Mouse (Mus musculus): ENCODE measurements around the gene Syne1. TPM values are rescaled to one million over a fixed set of nuclear protein-coding genes. Genes with fewer than 3 reads are reported as not detected.

Gene Syne1
- polyA plus RNA-seq, 1 experiment = 38.7 TPM

DNA sequence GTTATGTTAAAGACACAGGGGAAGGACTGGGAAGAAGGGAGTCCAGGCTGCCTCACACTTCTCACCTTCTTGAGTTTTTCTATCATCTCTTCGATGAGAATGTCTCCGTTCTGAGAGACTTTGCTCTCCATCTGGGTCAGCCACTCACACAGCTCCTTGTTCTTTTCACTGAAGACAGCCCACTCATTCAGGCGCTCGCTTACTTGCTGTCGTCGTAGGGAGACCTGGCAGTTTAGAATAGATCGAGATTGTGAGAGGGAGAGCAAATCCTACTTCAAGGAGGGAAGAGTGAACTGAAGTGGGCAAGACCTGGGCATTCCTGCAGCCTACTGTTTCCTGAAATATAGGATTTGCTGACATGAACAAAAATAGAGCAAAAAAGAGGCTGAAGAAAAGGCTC lies 475.6 kb downstream of the Syne1 start:
- TF ChIP-seq POLR2A (IDR thresholded peaks at IDR 0.05; ENCODE audit: low read depth, low read length) = no peak
- TF ChIP-seq CTCF (IDR thresholded peaks at IDR 0.05; ENCODE audit: borderline replicate concordance, insufficient read depth, low read length) = no peak
- Histone ChIP-seq H3K4me1 (ENCODE audit: control insufficient read depth, insufficient read depth, low read length) (peaks cover 6% of the 10 kb centered on the region; the same call in 1 of the 2 replicates), H3K4me3 (ENCODE audit: insufficient read depth, low read length) (no peak overlapping the region)

DNA sequence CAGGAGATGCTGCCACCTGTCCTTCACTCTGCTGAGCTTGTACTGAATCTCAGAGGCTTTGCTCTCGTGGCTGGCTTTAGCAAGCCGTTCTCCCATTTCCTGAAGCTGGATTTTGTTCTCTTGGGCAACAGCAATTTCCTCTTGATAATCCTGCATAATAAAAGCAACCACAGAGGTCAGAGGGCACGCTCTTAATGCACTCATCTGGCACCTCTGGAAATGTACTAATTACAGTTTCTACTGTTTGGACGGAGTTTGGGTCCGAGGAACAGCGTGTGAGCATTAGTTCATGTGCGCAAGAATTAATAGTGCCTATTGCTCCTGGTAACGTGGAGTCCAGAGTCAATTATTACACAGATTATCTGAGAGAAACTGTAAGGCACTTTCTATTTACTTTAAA lies 479.2 kb downstream of the Syne1 start:
- TF ChIP-seq POLR2A (IDR thresholded peaks at IDR 0.05; ENCODE audit: low read depth, low read length) = no peak
- no peak for TF ChIP-seq CTCF (IDR thresholded peaks at IDR 0.05; ENCODE audit: borderline replicate concordance, insufficient read depth, low read length)
- Histone ChIP-seq H3K4me3 (ENCODE audit: insufficient read depth, low read length) (no peak overlapping the region), H3K27ac (ENCODE audit: insufficient read depth, low read length) (no peak overlapping the region), H3K4me1 (ENCODE audit: control insufficient read depth, insufficient read depth, low read length) (peaks cover 7% of the 10 kb centered on the region)

More for the DNA sequence above, 475.6 kb downstream of the Syne1 start:
- no peak overlapping the region for H3K27ac ChIP-seq (ENCODE audit: insufficient read depth, low read length)

GRCm38 (mm10) chr10:5070941-5071231 lies 480.4 kb downstream of the Syne1 start:
- Histone ChIP-seq H3K4me1 (ENCODE audit: control insufficient read depth, insufficient read depth, low read length) (peaks cover 7% of the 10 kb centered on the region), H3K4me3 (ENCODE audit: insufficient read depth, low read length) (no peak overlapping the region), H3K27ac (ENCODE audit: insufficient read depth, low read length) (peak overlapping the region; percentile 48)
- no peak for TF ChIP-seq POLR2A (IDR thresholded peaks at IDR 0.05; ENCODE audit: low read depth, low read length)
- no peak for TF ChIP-seq CTCF (IDR thresholded peaks at IDR 0.05; ENCODE audit: borderline replicate concordance, insufficient read depth, low read length)

DNA sequence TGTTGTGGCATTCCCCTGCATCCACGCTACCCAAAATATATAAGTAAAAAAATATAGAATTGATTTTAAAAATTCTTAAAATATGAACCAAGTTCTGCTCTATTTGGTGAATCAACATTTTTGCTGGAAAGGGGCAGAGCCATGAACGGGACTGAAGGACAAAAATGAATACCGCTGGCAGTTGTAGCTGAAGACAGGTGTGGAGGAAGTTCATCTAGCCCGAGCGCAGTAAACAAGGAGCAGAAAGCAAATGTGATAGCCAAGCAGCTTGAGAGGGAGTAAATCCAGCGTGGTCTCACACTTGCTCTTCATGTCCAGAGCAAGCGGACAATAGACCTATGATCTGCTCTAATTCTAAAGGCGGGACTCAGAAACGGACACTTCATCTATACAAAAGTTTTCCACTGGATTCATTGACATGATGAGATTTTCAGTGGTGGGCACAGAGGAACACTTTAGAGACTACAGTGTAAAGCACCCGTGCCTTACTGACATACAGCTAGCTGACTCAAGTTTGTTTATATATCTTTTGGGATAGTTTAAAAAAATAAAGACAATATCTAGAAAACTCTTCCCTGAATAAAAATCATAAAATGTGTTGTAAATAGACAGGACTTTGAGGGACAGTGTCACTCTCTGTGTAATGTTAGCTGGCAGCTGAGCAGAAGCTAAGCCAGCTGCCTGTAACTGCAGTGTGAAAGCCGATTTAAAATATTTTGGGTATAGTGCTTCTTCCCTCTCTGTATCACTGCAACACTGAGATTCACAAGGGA lies 480.9 kb downstream of the Syne1 start:
- TF ChIP-seq POLR2A (IDR thresholded peaks at IDR 0.05; ENCODE audit: low read depth, low read length) = no peak

GRCm38 (mm10) chr10:5068676-5069265 lies 482.5 kb downstream of the Syne1 start, which contains the start of gene Gm10097:
Gm10097 (plus strand) TSS chr10:5069192.
- TF ChIP-seq CTCF (IDR thresholded peaks at IDR 0.05; ENCODE audit: borderline replicate concordance, insufficient read depth, low read length) = no peak
- TF ChIP-seq POLR2A (IDR thresholded peaks at IDR 0.05; ENCODE audit: low read depth, low read length) = no peak
- H3K27ac ChIP-seq (ENCODE audit: insufficient read depth, low read length) = no peak within 1 kb of the TSS
- peaks cover 5% of the 10 kb centered on the region for H3K4me1 ChIP-seq (ENCODE audit: control insufficient read depth, insufficient read depth, low read length)
- no peak within 1 kb of the TSS for H3K4me3 ChIP-seq (ENCODE audit: insufficient read depth, low read length)

More for the DNA sequence above, 480.9 kb downstream of the Syne1 start:
- Histone ChIP-seq H3K4me1 (ENCODE audit: control insufficient read depth, insufficient read depth, low read length) (peaks cover 5% of the 10 kb centered on the region), H3K27ac (ENCODE audit: insufficient read depth, low read length) (peak overlapping the region; percentile 54; the same call in 1 of the 2 replicates), H3K4me3 (ENCODE audit: insufficient read depth, low read length) (no peak overlapping the region)

DNA sequence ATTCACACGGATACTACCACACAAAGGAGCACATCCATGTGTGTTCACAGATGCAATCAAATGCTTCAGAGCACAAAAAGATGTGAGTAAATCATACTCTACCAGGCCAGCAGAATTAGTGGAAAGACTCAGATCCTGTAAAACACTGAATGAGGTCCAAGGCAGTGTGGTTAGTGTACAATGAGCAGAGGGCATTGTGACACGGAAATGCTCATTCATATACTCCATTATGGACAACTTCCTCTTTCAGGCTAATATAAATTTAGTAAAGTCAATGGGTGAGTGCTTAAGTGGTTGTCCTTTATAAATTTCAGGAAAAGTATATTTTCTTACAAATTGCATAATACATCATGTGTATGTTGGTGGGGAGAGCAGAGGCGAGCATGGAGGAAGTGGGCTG lies 484.2 kb downstream of the Syne1 start:
- H3K27ac ChIP-seq (ENCODE audit: insufficient read depth, low read length) = no peak overlapping the region
- H3K4me3 ChIP-seq (ENCODE audit: insufficient read depth, low read length) = no peak overlapping the region
- TF ChIP-seq CTCF (IDR thresholded peaks at IDR 0.05; ENCODE audit: borderline replicate concordance, insufficient read depth, low read length) = no peak
- no peak for TF ChIP-seq POLR2A (IDR thresholded peaks at IDR 0.05; ENCODE audit: low read depth, low read length)
- peaks cover 5% of the 10 kb centered on the region for H3K4me1 ChIP-seq (ENCODE audit: control insufficient read depth, insufficient read depth, low read length)

GRCm38 (mm10) chr10:5059983-5060382 lies 491.3 kb downstream of the Syne1 start:
- no peak overlapping the region for H3K4me3 ChIP-seq (ENCODE audit: insufficient read depth, low read length)
- TF ChIP-seq POLR2A (IDR thresholded peaks at IDR 0.05; ENCODE audit: low read depth, low read length) = no peak
- no peak for TF ChIP-seq CTCF (IDR thresholded peaks at IDR 0.05; ENCODE audit: borderline replicate concordance, insufficient read depth, low read length)

DNA sequence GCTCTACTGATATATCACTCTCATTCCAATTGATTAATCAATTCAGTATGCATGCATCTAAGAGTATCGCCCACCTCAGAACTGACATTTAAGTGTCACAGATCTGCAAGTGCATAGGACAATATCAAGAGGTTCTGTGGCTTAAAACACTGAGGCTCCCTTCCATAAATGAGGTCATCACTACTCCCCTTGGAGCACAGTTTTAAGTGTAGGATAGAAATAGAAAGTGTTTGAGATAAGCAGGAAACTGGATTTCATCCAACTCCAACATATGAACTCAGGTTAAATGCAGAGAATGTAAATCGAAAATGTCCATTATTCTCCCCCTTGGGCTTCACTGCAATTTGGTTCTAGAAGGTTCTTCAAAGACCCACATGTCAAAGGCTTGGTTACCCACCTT lies 492.4 kb downstream of the Syne1 start:
- TF ChIP-seq CTCF (IDR thresholded peaks at IDR 0.05; ENCODE audit: borderline replicate concordance, insufficient read depth, low read length) = no peak
- no peak for TF ChIP-seq POLR2A (IDR thresholded peaks at IDR 0.05; ENCODE audit: low read depth, low read length)
- no peaks in the 10 kb centered on the region for H3K4me1 ChIP-seq (ENCODE audit: control insufficient read depth, insufficient read depth, low read length)
- no peak overlapping the region for H3K4me3 ChIP-seq (ENCODE audit: insufficient read depth, low read length)
- H3K27ac ChIP-seq (ENCODE audit: insufficient read depth, low read length) = no peak overlapping the region

More at GRCm38 (mm10) chr10:5059983-5060382, 491.3 kb downstream of the Syne1 start:
- Histone ChIP-seq H3K27ac (ENCODE audit: insufficient read depth, low read length) (no peak overlapping the region), H3K4me1 (ENCODE audit: control insufficient read depth, insufficient read depth, low read length) (no peaks in the 10 kb centered on the region)

DNA sequence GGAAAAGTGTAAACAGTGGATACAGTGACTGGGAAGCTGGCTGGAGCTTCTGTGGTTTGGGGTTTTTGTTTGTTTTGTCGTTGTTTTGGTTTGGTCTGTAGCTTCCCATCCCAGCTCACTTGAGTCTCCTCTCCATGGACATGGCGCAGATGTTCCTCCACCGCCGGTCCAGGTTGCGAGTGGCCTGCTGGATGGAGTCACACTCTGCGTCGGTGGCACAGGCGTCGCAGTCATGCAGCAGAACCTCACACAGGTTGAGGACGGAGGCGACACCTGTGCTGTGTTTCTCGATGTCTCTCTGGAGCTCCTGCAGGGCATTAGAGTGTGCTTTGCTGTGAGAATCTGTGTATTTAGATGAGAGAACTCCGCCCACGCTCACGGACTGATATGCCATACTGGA lies 493.6 kb downstream of the Syne1 start:
- no peaks in the 10 kb centered on the region for H3K4me1 ChIP-seq (ENCODE audit: control insufficient read depth, insufficient read depth, low read length)
- H3K4me3 ChIP-seq (ENCODE audit: insufficient read depth, low read length) = no peak overlapping the region
- H3K27ac ChIP-seq (ENCODE audit: insufficient read depth, low read length) = no peak overlapping the region
- TF ChIP-seq POLR2A (IDR thresholded peaks at IDR 0.05; ENCODE audit: low read depth, low read length) = no peak

GRCm38 (mm10) chr10:5056940-5057339 lies 494.3 kb downstream of the Syne1 start:
- no peaks in the 10 kb centered on the region for H3K4me1 ChIP-seq (ENCODE audit: control insufficient read depth, insufficient read depth, low read length)
- H3K4me3 ChIP-seq (ENCODE audit: insufficient read depth, low read length) = no peak overlapping the region
- H3K27ac ChIP-seq (ENCODE audit: insufficient read depth, low read length) = no peak overlapping the region
- TF ChIP-seq CTCF (IDR thresholded peaks at IDR 0.05; ENCODE audit: borderline replicate concordance, insufficient read depth, low read length) = no peak
- no peak for TF ChIP-seq POLR2A (IDR thresholded peaks at IDR 0.05; ENCODE audit: low read depth, low read length)
